Mouse (Mus musculus) right cerebral cortex, postnatal 10 days (tissue): ENCODE data around the gene Gimap5.

Experiments
- DNase-seq, 2 experiments: peaks; one replicate each; pipeline ENCODE4 v3.0.0; 2021; ENCODE audit warnings: low spot score in 2 of 2

Gimap5 gene

GRCm38 (mm10) chr6:48745959-48746889 is at the start of gene Gimap5:
Gimap5 (plus strand) TSS chr6:48746197.
- peak in 1 of 2 experiments; percentile 28 for DNase-seq

GRCm38 (mm10) chr6:48696830-48697554 is 49.0 kb upstream of the Gimap5 start:
- DNase-seq, result no peak

GRCm38 (mm10) chr6:48697555-48697930 is 48.5 kb upstream of the Gimap5 start:
- DNase-seq, result no peak

- DNase-seq, result no peak
These were observed 47.7 kb upstream of the Gimap5 start for GRCm38 (mm10) chr6:48698066-48698856.

GRCm38 (mm10) chr6:48698888-48699287 is 47.1 kb upstream of the Gimap5 start:
- DNase-seq, result no peak

DNA sequence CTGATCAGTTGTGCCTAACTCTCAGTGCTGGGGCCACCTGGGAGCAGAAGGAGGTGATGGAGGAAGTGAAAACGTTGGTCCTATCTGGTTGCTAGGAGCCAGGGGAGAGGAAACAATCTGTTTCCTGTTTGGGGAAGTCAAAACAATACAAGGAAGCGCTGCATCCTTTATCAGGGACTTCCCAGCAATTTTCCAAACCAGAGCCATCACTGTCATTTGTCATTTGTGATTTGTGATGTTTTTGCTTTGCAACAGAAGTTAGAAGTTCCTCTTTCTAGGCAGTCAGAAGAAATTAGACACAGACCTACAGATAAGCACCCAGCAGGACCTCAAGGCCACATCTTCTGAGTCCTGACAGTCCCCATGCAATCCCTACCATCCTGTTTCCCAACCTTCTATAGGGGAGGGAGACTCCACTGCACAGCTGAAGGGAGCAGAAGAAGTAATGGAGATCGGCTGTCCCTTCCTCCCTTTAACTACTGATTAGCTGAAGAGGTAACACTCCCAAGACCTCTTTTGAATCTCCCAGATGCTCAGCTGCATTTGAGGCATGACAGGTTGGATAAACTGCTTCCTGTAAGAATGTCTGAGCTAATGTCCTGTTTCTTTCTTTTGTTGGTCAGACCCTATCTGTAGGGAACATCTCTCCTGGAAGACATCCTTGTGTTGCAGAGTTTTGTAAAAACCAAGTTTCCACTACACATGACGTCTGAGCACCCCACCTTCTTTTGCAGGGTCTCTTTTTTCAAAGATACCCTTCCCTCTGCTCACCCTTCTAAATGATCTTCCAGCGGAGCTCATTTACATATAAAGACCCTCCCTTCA is 45.5 kb upstream of the Gimap5 start:
- DNase-seq, result no peak

DNA sequence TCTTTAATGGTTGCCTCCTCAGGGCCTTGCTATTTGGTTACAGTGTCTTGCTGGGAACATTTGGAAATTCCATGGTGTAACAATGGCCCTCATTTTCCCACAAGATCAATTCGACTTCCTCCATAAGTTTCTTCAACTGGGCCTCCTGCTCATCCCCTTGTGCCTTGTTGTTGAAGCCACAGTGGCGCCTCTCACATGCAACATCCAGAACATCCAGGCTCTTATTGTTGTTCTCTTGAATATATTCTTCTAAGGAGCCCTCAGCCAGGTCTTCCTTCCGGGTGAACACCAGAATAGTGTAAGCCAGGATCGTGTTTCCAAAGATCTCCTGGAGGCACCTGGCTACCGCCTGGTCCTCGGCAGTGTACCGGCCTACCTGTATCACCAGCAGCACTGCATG is 43.9 kb upstream of the Gimap5 start:
- DNase-seq, result no peak

GRCm38 (mm10) chr6:48702601-48703000 is 43.4 kb upstream of the Gimap5 start:
- DNase-seq, result no peak

DNA sequence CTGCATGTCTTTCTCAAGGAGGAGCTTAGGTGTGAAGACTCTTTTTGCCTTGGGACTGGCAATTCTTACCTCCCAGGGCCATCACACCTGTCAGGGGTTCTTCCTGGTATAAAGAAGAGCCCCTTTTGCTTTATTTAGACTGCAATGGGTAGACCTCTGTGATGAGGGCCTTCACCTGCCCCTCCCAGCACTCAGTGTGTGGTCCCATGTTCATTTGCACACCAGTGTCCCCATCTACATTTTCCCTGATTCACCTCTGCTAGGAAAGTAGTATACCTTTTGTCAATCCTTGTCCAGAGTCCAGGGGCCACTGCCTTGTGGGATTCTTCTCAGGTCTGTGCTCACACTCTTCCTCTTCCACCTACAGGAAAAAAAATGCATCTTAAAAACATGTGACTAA is 41.9 kb upstream of the Gimap5 start:
- no peak for DNase-seq

DNA sequence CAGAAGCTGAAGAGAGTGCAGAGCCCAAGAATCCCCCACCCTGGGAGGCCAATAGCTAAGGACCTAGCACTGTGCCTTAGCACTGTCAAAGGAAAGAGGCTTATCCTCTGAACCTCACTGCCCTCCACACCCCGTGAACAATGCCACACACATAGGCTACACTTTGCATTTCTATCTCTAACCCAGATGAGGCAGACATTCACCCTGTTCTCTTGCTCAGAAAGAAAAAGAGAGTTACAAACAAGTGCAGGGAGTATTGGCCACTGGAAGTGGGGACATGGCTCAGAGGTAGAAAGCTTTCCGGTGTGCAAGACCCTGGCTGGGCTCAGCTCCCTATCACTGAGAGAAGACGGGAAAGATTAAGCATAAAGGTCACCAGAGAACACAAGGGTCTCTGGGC is 39.9 kb upstream of the Gimap5 start:
- DNase-seq, result no peak

DNA sequence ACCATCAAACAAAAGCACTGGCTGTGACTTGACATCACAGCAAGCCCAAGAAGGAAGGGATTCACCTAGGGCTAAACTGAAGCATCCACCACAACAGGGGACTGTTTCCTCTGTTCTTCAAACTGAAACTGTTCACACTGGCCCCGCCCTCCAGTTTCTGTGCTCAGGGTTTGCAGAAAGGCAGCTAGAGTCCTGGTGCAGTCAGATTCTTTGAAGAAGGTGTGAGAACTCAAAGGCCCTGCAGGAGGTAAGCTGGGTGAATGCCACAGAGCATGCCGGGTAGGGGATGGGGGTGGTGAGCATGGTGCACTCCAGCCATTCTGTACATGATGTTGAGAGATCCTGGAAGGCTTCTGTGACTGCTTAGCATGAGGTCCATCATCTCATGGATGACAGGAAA is 27.5 kb upstream of the Gimap5 start, which contains the start of the genes Gm28053 and Gimap7:
TSS of gene Gm28053 (plus strand) at position 153 of the 400 bp plus-strand sequence.
TSS of gene Gimap7 (plus strand) at position 167 of the 400 bp plus-strand sequence.
- DNase-seq, result no peak

GRCm38 (mm10) chr6:48720326-48720725 is 25.7 kb upstream of the Gimap5 start:
- DNase-seq, result peak in 1 of 2 experiments; percentile 25

- no peak for DNase-seq
These were observed 22.5 kb upstream of the Gimap5 start for GRCm38 (mm10) chr6:48723468-48723867.

GRCm38 (mm10) chr6:48725476-48725875 is 20.5 kb upstream of the Gimap5 start:
- peak; percentile 31 to 44 for DNase-seq

DNA sequence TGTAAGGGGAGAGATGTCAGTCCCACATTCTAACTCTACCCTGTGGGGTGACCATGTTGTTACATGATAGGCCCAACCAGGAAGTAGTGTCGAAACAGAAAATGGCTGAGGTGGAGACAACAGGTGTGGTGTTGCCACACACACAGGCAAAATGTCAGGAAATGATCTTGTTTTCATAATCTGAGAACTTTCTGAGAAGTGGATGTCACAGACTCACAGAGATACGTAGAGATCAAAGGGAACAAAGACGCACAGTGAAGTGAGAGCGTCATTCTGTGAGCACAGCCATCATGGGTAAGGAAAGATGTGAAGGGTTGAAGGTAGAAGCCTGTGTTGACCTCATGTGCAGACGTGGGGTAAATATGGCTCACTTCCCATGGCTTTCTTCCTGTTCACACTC is 18.2 kb upstream of the Gimap5 start:
- no peak for DNase-seq

- DNase-seq, result no peak
These were observed 13.1 kb upstream of the Gimap5 start for GRCm38 (mm10) chr6:48732864-48733304.

- no peak for DNase-seq
These were observed 12.3 kb upstream of the Gimap5 start for GRCm38 (mm10) chr6:48733660-48734059.

- DNase-seq, result no peak
These were observed 8.9 kb upstream of the Gimap5 start for GRCm38 (mm10) chr6:48737053-48737452.

DNA sequence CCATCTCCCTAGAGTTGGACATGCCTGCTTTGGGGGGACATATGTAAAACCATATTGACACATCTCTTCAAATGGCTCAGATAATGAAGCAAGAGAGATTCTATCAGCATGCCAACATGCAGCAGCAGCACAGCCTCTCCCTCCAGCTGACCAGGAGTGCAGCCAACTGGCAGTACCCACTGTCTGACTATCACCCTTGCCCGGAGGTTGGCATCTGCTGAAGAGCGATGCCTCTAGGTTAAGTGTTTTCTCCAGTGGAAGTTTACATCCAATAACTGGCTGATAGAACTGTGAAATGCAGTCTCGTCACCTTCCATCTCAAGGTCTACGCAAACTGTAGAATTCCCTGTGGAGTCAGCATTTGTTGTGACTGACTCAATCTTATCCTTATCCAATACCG is 8.3 kb upstream of the Gimap5 start:
- no peak for DNase-seq

DNA sequence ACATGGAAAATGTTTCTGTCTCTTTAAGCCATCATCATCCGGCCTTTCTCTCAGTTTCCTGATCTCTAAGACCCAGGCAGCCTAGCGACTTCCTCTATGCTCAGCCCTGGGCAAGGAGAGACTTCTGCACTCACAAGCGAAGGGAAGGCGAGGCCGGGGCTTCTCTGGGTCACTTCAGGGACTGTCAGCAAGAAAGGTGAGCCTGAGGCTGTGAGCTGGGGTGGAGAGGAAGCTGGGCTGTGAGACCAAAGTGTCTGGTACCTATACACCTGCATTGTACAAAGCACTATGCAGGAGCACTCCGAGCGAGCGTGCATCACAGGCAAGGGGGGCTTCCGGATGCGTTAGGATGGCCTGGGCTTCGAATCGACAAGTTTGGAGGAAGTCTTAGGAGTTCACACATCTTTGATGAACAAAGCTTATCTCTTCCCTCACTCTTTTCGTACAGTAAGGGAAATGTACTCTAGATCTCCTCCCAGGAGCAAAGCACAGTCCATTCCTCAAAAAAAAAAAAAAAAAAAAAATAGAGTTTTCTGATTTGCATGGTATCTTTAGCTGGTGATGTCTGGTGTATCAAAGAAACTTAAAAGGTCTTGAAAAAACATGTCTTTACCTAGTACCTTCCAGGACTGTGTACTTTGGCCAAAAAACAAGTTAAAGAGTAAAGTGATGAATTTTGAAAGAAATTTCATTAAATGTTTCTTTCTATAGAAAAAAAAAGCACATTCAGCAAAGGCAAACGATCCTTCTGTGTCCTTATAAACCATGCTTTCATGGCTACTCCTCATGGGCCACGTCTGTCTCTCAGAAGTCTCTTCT is 6.8 kb upstream of the Gimap5 start, which contains the start of gene Gimap1:
TSS of gene Gimap1 (plus strand) at position 94 of the 819 bp plus-strand sequence.
- no peak for DNase-seq
